9 mouse cellular contexts compared by ENCODE assay signal in genomic region chr11:87920966-87921365, GRCm38 (mm10). TPM values are rescaled to one million over a fixed set of nuclear protein-coding genes. Genes with fewer than 3 reads are reported as not detected.
DNase-seq lines count a peak whose midpoint lies in the region; ATAC-seq and TF ChIP-seq lines count a peak whose summit lies in the region.
"Had no signal": no experiment of that assay in that cellular context is flagged by ENCODE, and none has a peak within 500 bp of the region (broad histone marks: within the 10 kb centered on the region; RNA-seq: fewer than 3 reads in every experiment).

Gene Olfr464, minus strand, starts transcription at chr11:87920967.

- H3K4me2 ChIP-seq in kidney, postnatal 0 days (ENCODE audit: low read length), result no peak within 1 kb of the TSS
- H3K4me2 ChIP-seq in kidney, embryonic 14.5 days (replicated peaks; ENCODE audit: low read depth, low read length), result no peak within 1 kb of the TSS
- no peak within 1 kb of the TSS for H3K4me2 ChIP-seq in liver, embryonic 11.5 days

- 28% methylated on average over 5 of the region's 5 CpGs for WGBS in kidney, postnatal 0 days
- 26% methylated on average over 5 of the region's 5 CpGs for WGBS in kidney, embryonic 14.5 days
- WGBS in liver, embryonic 11.5 days, result 28% methylated on average over 5 of the region's 5 CpGs

- H3K4me1 ChIP-seq in kidney, postnatal 0 days (replicated peaks; ENCODE audit: insufficient read depth, low read length), result no peaks in the 10 kb centered on the region
- H3K4me1 ChIP-seq in kidney, embryonic 14.5 days (ENCODE audit: control insufficient read depth, insufficient read depth, low read length), result no peaks in the 10 kb centered on the region
- H3K4me1 ChIP-seq in liver, embryonic 11.5 days (replicated peaks; ENCODE audit: control insufficient read depth, insufficient read depth, low read length), result no peaks in the 10 kb centered on the region

- no peak within 1 kb of the TSS for H3K27ac ChIP-seq in kidney, postnatal 0 days
- H3K27ac ChIP-seq in kidney, embryonic 14.5 days (ENCODE audit: low read depth, low read length), result no peak within 1 kb of the TSS
- no peak within 1 kb of the TSS for H3K27ac ChIP-seq in liver, embryonic 11.5 days (ENCODE audit: low read depth, low read length)

- H3K9ac ChIP-seq in kidney, postnatal 0 days (ENCODE audit: low read depth, low read length), result no peak within 1 kb of the TSS
- H3K9ac ChIP-seq in kidney, embryonic 14.5 days (ENCODE audit: low read depth, low read length), result no peak within 1 kb of the TSS
- no peak within 1 kb of the TSS for H3K9ac ChIP-seq in liver, embryonic 11.5 days (ENCODE audit: low read depth, low read length)

- H3K9me3 ChIP-seq in kidney, postnatal 0 days (replicated peaks; ENCODE audit: low read length), result no peaks in the 10 kb centered on the region
- no peaks in the 10 kb centered on the region for H3K9me3 ChIP-seq in kidney, embryonic 14.5 days (ENCODE audit: control insufficient read depth, low read length)
- no peaks in the 10 kb centered on the region for H3K9me3 ChIP-seq in liver, embryonic 11.5 days (ENCODE audit: control insufficient read depth, low read length)

- TF ChIP-seq CTCF in kidney, postnatal 0 days (IDR thresholded peaks at IDR 0.05; ENCODE audit: low read depth), result no peak

- no peak within 1 kb of the TSS for H3K4me3 ChIP-seq in kidney, postnatal 0 days (replicated peaks; ENCODE audit: low read depth, low read length)
- H3K4me3 ChIP-seq in kidney, embryonic 14.5 days (ENCODE audit: low read length), result no peak within 1 kb of the TSS
- H3K4me3 ChIP-seq in liver, embryonic 11.5 days (ENCODE audit: low read depth, low read length), result no peak within 1 kb of the TSS

- no peaks in the 10 kb centered on the region for H3K36me3 ChIP-seq in kidney, postnatal 0 days (ENCODE audit: insufficient read depth, low read length)
- H3K36me3 ChIP-seq in kidney, embryonic 14.5 days (ENCODE audit: control insufficient read depth, insufficient read depth, low read length), result no peaks in the 10 kb centered on the region
- no peaks in the 10 kb centered on the region for H3K36me3 ChIP-seq in liver, embryonic 11.5 days (ENCODE audit: control insufficient read depth, insufficient read depth, low read length)

- DNase-seq in kidney, postnatal 0 days (ENCODE audit: low spot score), result peak; percentile 50
- peak; percentile 39 for DNase-seq in A20 (ENCODE audit: low read depth, low spot score)
- peak; percentile 71 for DNase-seq in R1 (ENCODE audit: low read depth, low spot score)
- DNase-seq in liver, embryonic 11.5 days (ENCODE audit: low spot score), result peak; percentile 43
- DNase-seq in cerebellum, adult 8-10 months, result no peak
- DNase-seq in layer of hippocampus, postnatal 10 days (ENCODE audit: low spot score in 2 of 2), result no peak

- ATAC-seq in kidney, postnatal 0 days (replicated peaks; ENCODE audit: low FRiP score, low read depth), result no peak
- ATAC-seq in kidney, embryonic 14.5 days (ENCODE audit: low FRiP score, low TSS enrichment), result no peak
- ATAC-seq in liver, embryonic 11.5 days (replicated peaks; ENCODE audit: low FRiP score), result no peak
- no peak for ATAC-seq in inflammation-experienced regulatory T-cells, adult 6 months

- no peaks in the 10 kb centered on the region for H3K27me3 ChIP-seq in kidney, postnatal 0 days (ENCODE audit: insufficient read depth, low read length)
- no peaks in the 10 kb centered on the region for H3K27me3 ChIP-seq in kidney, embryonic 14.5 days (ENCODE audit: control insufficient read depth, insufficient read depth, low read length)
- H3K27me3 ChIP-seq in liver, embryonic 11.5 days (replicated peaks; ENCODE audit: control insufficient read depth, insufficient read depth, low read length), result no peaks in the 10 kb centered on the region

RNA-seq across cellular contexts. Expression of gene Olfr464, which starts in this region (rescaled TPM):
- not detected in 2 replicates for polyA plus RNA-seq in kidney, postnatal 0 days (2015; fragmentation: Nextera tagmentation; extraction: Ambion mirVana)
- polyA plus RNA-seq in kidney, embryonic 14.5 days (2014; fragmentation: Nextera tagmentation; extraction: Ambion mirVana), result not detected in 2 replicates
- polyA plus RNA-seq in liver, embryonic 11.5 days (2014; fragmentation: Nextera tagmentation; extraction: Ambion mirVana), result not detected in 2 replicates
- not detected for total RNA-seq in layer of hippocampus, postnatal 10 days (2021)
- polyA plus RNA-seq in inflammation-experienced regulatory T-cells, adult 6 months (2017; shearing (Covaris generic)), result not detected
- polyA plus RNA-seq: gonadal fat pad, adult 2 months had no signal

Comparison
In these comparisons a context has a peak if more than half of its experiments do, and no peak if none do; other contexts are left out.
1. Peak in DNase-seq in kidney, postnatal 0 days; RNA of the gene not detected or under 1 TPM.
2. Peak in DNase-seq in liver, embryonic 11.5 days; RNA of the gene not detected or under 1 TPM.
3. DNase-seq: peak in A20 (single experiment) and R1 (single experiment); none in cerebellum, adult 8-10 months (single experiment) and layer of hippocampus, postnatal 10 days (0 of 2).